Mouse (Mus musculus): ENCODE measurements around the gene Tcerg1l.

The Tcerg1l gene

GRCm38 (mm10) chr7:138397485-138398181 lies at the start of gene Tcerg1l:
Tcerg1l (minus strand) TSS chr7:138397730.
- in situ Hi-C loops (cut with MboI, MseI): no loop called here

GRCm38 (mm10) chr7:138442096-138442495 lies 44.6 kb upstream of the Tcerg1l start:
- in situ Hi-C loops (cut with MboI, MseI): no loop called here

GRCm38 (mm10) chr7:138432541-138432940 lies 35.0 kb upstream of the Tcerg1l start:
- in situ Hi-C loops (cut with MboI, MseI): no loop called here

GRCm38 (mm10) chr7:138431456-138431855 lies 33.9 kb upstream of the Tcerg1l start:
- in situ Hi-C loops (cut with MboI, MseI): no loop called here

GRCm38 (mm10) chr7:138429916-138430315 lies 32.4 kb upstream of the Tcerg1l start:
- in situ Hi-C loops (cut with MboI, MseI): no loop called here

- in situ Hi-C loops (cut with MboI, MseI): no loop called here
Observed at GRCm38 (mm10) chr7:138428826-138429225, 31.3 kb upstream of the Tcerg1l start.

GRCm38 (mm10) chr7:138427441-138427840 lies 29.9 kb upstream of the Tcerg1l start:
- in situ Hi-C loops (cut with MboI, MseI): no loop called here

- in situ Hi-C loops (cut with MboI, MseI): no loop called here
Observed at GRCm38 (mm10) chr7:138413496-138413895, 16.0 kb upstream of the Tcerg1l start.

- in situ Hi-C loops (cut with MboI, MseI): no loop called here
Observed at GRCm38 (mm10) chr7:138401641-138402040, 4.1 kb upstream of the Tcerg1l start.

- in situ Hi-C loops (cut with MboI, MseI): no loop called here
Observed at GRCm38 (mm10) chr7:138400506-138401272, 3.2 kb upstream of the Tcerg1l start.

GRCm38 (mm10) chr7:138398182-138398793 lies 758 bp upstream of the Tcerg1l start:
- in situ Hi-C loops (cut with MboI, MseI): no loop called here

GRCm38 (mm10) chr7:138396863-138397484 lies 556 bp downstream of the Tcerg1l start:
- in situ Hi-C loops (cut with MboI, MseI): no loop called here

GRCm38 (mm10) chr7:138396109-138396862 lies 1.2 kb downstream of the Tcerg1l start:
- in situ Hi-C loops (cut with MboI, MseI): no loop called here

- in situ Hi-C loops (cut with MboI, MseI): no loop called here
Observed at GRCm38 (mm10) chr7:138389941-138390340, 7.6 kb downstream of the Tcerg1l start.

GRCm38 (mm10) chr7:138389071-138389470 lies 8.5 kb downstream of the Tcerg1l start:
- in situ Hi-C loops (cut with MboI, MseI): no loop called here

GRCm38 (mm10) chr7:138379221-138379620 lies 18.3 kb downstream of the Tcerg1l start:
- in situ Hi-C loops (cut with MboI, MseI): loop anchor here (5.0 kb wide), 1 partner anchor 767 kb away; no protein-coding TSS in a partner anchor

GRCm38 (mm10) chr7:138378546-138378945 lies 19.0 kb downstream of the Tcerg1l start:
- in situ Hi-C loops (cut with MboI, MseI): loop anchor here (5.0 kb wide), 1 partner anchor 766 kb away; no protein-coding TSS in a partner anchor

GRCm38 (mm10) chr7:138375573-138375972 lies 22.0 kb downstream of the Tcerg1l start:
- in situ Hi-C loops (cut with MboI, MseI): loop anchor here (5.0 kb wide), 1 partner anchor 763 kb away; no protein-coding TSS in a partner anchor

- in situ Hi-C loops (cut with MboI, MseI): no loop called here
Observed at GRCm38 (mm10) chr7:138374376-138374775, 23.2 kb downstream of the Tcerg1l start.

GRCm38 (mm10) chr7:138373530-138373929 lies 24.0 kb downstream of the Tcerg1l start:
- in situ Hi-C loops (cut with MboI, MseI): no loop called here

- in situ Hi-C loops (cut with MboI, MseI): no loop called here
Observed at GRCm38 (mm10) chr7:138367570-138367969, 30.0 kb downstream of the Tcerg1l start.

Data from T-helper 1 cell (primary cell).